Mouse (Mus musculus) forebrain, embryonic 14.5 days (tissue): ENCODE measurements at regions not wholly inside any gene's neighbourhood (a gene's known extent, or its start where the extent isn't known, plus 50 kb on each side); places are given as distances from the start of the nearest gene placed in this dataset.

Source experiments
- ATAC-seq: fragments of 200-750 bp; cut with Nextera tagmentation; 2 replicates; pipeline ENCODE4 v1.8.0; 2017; ENCODE audit warnings: mild to moderate bottlenecking, moderate library complexity
- DNase-seq: peaks from one replicate; pipeline ENCODE4 v3.0.0-alpha.2; 2015; ENCODE audit warnings: low spot score
- H3K27ac ChIP-seq: fragments of 300-500 bp; sonication (generic); 2 replicates; pipeline ENCODE4 v1.5.1; 2014; ENCODE audit warnings: low read depth, mild to moderate bottlenecking, control low read depth, low read length, moderate library complexity
- H3K27me3 ChIP-seq: fragments of 300-500 bp; sonication (generic); replicated peaks from 2 replicates; pipeline ENCODE4 v1.6.1; 2014; ENCODE audit warnings: low read length, control low read depth, mixed read lengths; ENCODE audit not compliant: control insufficient read depth, insufficient read depth
- H3K36me3 ChIP-seq: fragments of 300-500 bp; sonication (generic); 2 replicates; pipeline ENCODE4 v1.6.1; 2014; ENCODE audit warnings: low read length, control low read depth; ENCODE audit not compliant: control insufficient read depth, insufficient read depth
- H3K4me1 ChIP-seq: fragments of 300-500 bp; sonication (generic); 2 replicates; pipeline ENCODE4 v1.6.1; 2014; ENCODE audit warnings: antibody characterized with exemption, low read length, control low read depth; ENCODE audit not compliant: control insufficient read depth, insufficient read depth
- H3K4me2 ChIP-seq: fragments of 300-500 bp; sonication (generic); 2 replicates; pipeline ENCODE4 v1.6.1; 2014; ENCODE audit warnings: mild to moderate bottlenecking, control low read depth, low read length
- H3K4me3 ChIP-seq: fragments of 300-500 bp; sonication (generic); 2 replicates; pipeline ENCODE4 v1.5.1; 2014; ENCODE audit warnings: low read depth, low read length, control low read depth
- H3K9ac ChIP-seq: fragments of 300-500 bp; sonication (generic); 2 replicates; pipeline ENCODE4 v1.6.1; 2014; ENCODE audit warnings: mild to moderate bottlenecking, low read length, control low read depth, moderate library complexity
- H3K9me3 ChIP-seq: fragments of 300-500 bp; sonication (generic); replicated peaks from 2 replicates; pipeline ENCODE4 v1.6.1; 2016; ENCODE audit warnings: low read length, control low read depth, mixed read lengths; ENCODE audit not compliant: control insufficient read depth
- WGBS: fragments of 180-500 bp; shearing (Covaris S2); extraction: QIAGEN DNeasy Blood & Tissue Kit; methylation state at CpG from one replicate; pipeline ENCODE4 v1.1.7; 2014; 5-methylcytosine and 5-hydroxymethylcytosine counted together

DNA sequence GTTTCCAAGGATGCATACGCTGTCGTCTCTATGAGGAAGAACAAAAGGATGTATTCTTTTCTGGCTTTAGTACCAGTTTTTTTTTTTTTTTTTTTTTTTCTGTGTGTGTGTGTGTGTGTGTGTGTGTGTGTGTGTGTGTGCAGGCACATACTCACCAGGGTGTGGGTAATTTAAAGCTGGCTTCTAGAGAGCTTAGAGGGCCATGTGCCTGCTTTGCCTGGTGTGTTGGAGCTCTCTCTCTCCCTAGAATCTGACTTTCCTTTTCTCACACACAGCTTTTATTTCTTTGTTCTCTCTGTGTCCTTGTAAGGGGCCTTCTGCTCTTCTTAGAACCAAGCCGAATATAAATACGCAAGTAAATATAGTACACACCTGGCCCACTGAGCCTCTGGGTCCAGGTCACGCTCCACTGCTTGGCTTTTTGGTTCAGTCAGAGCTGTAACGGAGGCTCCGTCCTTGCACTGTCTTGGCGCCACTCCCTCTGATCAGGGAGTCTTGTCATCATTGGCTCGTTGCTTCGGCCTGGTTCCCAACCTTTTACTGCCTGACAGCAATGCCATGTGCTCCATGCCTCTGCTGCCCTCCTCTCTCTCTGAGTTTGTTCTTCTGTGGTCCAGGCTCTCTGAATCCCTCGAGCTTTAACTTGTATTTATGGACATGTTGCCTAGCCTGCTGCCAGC, 283.7 kb upstream of the Cnr1 start:
- Histone ChIP-seq H3K4me1 (no peaks in the 10 kb centered on the region), H3K9ac (no peak overlapping the region), H3K4me3 (no peak overlapping the region), H3K4me2 (no peak overlapping the region), H3K27ac (no peak overlapping the region), H3K27me3 (no peaks in the 10 kb centered on the region), H3K9me3 (no peaks in the 10 kb centered on the region), H3K36me3 (no peaks in the 10 kb centered on the region)
- no peak for ATAC-seq
- DNase-seq = no peak
- 69% methylated on average over 11 of the region's 11 CpGs for WGBS

DNA sequence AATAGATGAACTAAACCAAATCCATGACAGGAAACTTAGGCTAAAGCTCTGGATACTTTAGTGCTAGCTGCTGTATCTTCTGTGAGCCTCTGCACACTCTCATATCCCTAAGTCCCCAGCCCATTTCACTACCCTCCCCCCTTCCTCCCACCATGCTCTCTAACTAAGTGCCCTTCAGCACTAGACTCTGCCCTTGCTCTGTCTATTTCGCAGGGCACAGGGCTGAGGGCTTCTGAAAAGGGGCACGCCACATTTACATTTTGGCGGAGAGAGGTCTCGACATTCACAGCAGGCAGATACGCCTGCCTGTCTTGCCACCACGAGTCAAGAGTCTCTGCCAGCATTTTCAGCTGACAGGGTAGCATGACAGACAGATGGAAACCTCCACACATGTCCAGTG, 282.5 kb upstream of the Cnr1 start:
- DNase-seq (no peak), ATAC-seq (no peak; the same call in 1 of the 2 replicates)
- Histone ChIP-seq H3K9me3 (no peaks in the 10 kb centered on the region), H3K9ac (no peak overlapping the region), H3K36me3 (no peaks in the 10 kb centered on the region), H3K4me3 (no peak overlapping the region), H3K4me2 (no peak overlapping the region), H3K27me3 (no peaks in the 10 kb centered on the region), H3K27ac (no peak overlapping the region), H3K4me1 (no peaks in the 10 kb centered on the region)
- WGBS = 53% methylated on average over 6 of the region's 6 CpGs

DNA sequence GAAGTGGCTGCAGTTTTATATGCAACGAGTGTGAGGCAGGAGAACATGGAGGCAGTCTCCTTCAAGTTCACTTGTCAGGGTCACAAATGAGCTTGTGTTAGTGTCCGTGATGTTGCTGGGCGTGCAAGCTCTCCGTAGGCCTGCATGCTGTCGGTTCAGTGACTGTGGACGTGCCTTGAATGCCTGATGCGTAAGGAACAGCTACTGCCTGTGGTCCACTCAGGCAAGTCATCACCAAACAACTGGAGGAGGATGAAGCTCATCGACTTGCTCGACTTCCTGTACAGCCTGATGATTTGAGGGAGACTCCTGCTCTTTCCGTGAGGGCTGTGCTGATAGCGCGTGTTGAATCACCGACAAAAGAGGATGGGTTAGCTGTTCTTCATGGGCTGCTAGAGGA, 281.9 kb upstream of the Cnr1 start:
- 95% methylated on average over 13 of the region's 13 CpGs for WGBS
- H3K9me3 ChIP-seq = no peaks in the 10 kb centered on the region
- ATAC-seq = no peak

DNA sequence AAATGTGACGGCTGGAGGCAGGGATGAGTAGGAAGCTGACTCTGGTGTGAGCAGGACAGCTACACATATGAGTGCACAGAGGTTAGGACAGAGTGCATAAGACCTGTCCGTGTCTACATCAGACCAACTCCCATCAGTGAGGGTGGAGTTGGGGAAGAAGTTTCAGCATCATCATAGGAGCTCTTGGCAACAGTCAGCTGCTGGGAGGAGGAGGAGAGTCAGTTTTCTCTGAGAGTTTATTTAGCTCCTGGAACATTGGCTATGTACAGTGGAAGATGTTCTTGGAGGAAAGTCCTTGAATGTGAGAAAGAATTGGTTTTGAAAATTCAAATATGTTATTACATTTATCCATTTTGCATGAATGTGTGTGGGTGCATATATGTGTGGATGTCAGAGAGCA, 279.2 kb upstream of the Cnr1 start:
- H3K27ac ChIP-seq = no peak overlapping the region
- no peak overlapping the region for H3K4me3 ChIP-seq
- no peaks in the 10 kb centered on the region for H3K9me3 ChIP-seq
- no peak overlapping the region for H3K4me2 ChIP-seq
- no peak for DNase-seq
- no peak for ATAC-seq
- WGBS = 82% methylated on average over 2 of the region's 2 CpGs
- no peaks in the 10 kb centered on the region for H3K36me3 ChIP-seq
- H3K9ac ChIP-seq = no peak overlapping the region
- no peaks in the 10 kb centered on the region for H3K27me3 ChIP-seq
- H3K4me1 ChIP-seq = no peaks in the 10 kb centered on the region

More for the DNA sequence above, 281.9 kb upstream of the Cnr1 start:
- no peak for DNase-seq
- no peaks in the 10 kb centered on the region for H3K27me3 ChIP-seq
- H3K4me3 ChIP-seq = no peak overlapping the region
- no peak overlapping the region for H3K9ac ChIP-seq
- H3K4me1 ChIP-seq = no peaks in the 10 kb centered on the region
- H3K36me3 ChIP-seq = no peaks in the 10 kb centered on the region
- no peak overlapping the region for H3K4me2 ChIP-seq
- no peak overlapping the region for H3K27ac ChIP-seq

DNA sequence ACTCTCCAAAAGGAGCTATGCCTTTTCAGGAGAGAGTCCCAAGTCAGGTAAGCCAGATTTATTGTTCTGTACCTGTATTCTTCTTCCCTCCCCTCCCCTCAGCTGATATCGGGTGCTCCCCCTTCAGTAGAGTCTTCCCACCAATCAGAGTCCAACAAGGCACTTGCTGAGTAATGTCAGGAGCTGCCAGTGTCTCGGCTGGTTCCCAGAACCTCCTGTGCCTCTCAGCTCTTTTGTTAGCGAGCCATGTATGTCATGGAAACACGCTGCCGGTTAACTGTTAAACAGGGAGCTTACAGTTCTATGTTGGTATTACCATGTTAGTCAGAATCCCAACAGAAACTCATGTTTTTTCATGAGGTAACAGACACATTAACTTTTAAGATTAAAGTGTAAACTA, 273.1 kb upstream of the Cnr1 start:
- 70% methylated on average over 5 of the region's 5 CpGs for WGBS
- no peak overlapping the region for H3K9ac ChIP-seq
- H3K4me1 ChIP-seq = no peaks in the 10 kb centered on the region
- H3K27ac ChIP-seq = no peak overlapping the region
- H3K4me3 ChIP-seq = no peak overlapping the region
- no peak overlapping the region for H3K4me2 ChIP-seq
- DNase-seq (no peak), ATAC-seq (no peak)
- H3K9me3 ChIP-seq = no peaks in the 10 kb centered on the region
- no peaks in the 10 kb centered on the region for H3K27me3 ChIP-seq
- H3K36me3 ChIP-seq = no peaks in the 10 kb centered on the region

DNA sequence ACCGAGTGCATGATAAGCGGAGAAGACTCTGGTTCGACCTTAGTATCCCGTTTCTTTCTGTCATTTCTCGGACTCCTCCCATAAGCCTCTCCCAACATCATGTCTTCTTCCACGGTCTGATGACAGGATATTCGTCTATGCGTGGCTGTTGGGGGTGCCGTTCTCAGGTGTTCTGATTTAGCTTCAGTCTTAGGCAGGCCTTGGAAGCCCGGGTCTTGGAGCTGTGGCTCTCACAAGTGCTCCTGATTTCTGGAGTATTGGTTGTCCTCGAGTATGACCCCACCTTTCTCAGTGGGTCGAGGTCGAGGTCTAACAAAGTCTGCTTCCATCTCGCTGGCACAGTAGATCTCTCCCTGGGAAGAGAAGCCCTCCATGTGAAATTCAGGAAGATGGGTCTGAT, 264.6 kb upstream of the Cnr1 start:
- Histone ChIP-seq H3K36me3 (no peaks in the 10 kb centered on the region), H3K4me1 (peaks cover 10% of the 10 kb centered on the region), H3K9me3 (no peaks in the 10 kb centered on the region), H3K4me2 (no peak overlapping the region), H3K27me3 (no peaks in the 10 kb centered on the region), H3K27ac (no peak overlapping the region), H3K4me3 (no peak overlapping the region), H3K9ac (no peak overlapping the region)
- ATAC-seq (no peak), DNase-seq (no peak)
- whole genome bisulfite sequencing = 93% methylated on average over 14 of the region's 14 CpGs

DNA sequence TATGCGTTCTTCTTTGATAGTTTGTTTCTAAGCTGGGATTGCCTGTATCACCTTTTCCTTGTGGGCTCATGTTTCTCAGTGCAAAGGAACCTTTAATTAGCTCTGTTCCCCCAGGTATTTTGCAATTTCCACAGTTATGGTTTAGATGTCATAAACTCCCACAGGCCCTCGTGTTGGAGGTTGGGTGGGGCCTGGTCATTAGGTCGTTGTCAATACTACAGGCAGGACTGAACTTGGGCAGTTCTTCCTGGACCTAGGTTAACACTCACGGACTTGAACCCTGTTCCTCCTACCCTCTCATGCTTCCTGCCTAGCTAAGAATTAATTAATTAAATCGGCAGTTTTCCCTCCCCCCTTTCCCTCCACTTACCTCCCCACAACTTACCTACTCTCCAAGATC, 263.8 kb upstream of the Cnr1 start:
- Histone ChIP-seq H3K9me3 (no peaks in the 10 kb centered on the region), H3K36me3 (no peaks in the 10 kb centered on the region)
- WGBS = 87% methylated on average over 5 of the region's 5 CpGs

DNA sequence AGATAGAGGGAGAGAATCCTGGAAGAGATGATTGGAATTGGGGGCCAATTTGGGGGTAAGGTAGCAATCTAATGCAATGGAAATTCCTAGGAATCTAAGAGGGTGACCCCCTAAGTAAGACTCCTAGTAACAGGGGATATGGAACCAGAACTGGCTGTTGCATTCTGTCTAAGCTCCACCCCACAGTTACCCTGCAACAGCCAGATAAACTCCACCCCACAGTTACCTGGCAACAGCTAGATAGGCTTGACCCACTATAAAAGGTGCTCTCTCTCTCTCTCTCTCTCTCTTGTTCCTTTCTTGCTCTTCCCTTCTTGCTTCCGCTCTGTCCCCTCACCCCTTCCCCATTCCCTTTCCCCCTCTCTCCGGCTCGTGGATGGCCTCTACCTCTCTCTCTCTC, 262.5 kb upstream of the Cnr1 start:
- ATAC-seq (no peak), DNase-seq (no peak)
- Histone ChIP-seq H3K36me3 (no peaks in the 10 kb centered on the region), H3K9ac (no peak overlapping the region), H3K27me3 (no peaks in the 10 kb centered on the region), H3K4me2 (no peak overlapping the region), H3K4me1 (peaks cover 10% of the 10 kb centered on the region), H3K4me3 (no peak overlapping the region), H3K9me3 (no peaks in the 10 kb centered on the region), H3K27ac (no peak overlapping the region)
- WGBS = 76% methylated on average over 3 of the region's 3 CpGs

More for the DNA sequence above, 263.8 kb upstream of the Cnr1 start:
- no peak for DNase-seq
- no peak overlapping the region for H3K27ac ChIP-seq
- H3K4me3 ChIP-seq = no peak overlapping the region
- no peak for ATAC-seq
- H3K27me3 ChIP-seq = no peaks in the 10 kb centered on the region
- no peak overlapping the region for H3K9ac ChIP-seq
- H3K4me2 ChIP-seq = no peak overlapping the region
- H3K4me1 ChIP-seq = peaks cover 10% of the 10 kb centered on the region

DNA sequence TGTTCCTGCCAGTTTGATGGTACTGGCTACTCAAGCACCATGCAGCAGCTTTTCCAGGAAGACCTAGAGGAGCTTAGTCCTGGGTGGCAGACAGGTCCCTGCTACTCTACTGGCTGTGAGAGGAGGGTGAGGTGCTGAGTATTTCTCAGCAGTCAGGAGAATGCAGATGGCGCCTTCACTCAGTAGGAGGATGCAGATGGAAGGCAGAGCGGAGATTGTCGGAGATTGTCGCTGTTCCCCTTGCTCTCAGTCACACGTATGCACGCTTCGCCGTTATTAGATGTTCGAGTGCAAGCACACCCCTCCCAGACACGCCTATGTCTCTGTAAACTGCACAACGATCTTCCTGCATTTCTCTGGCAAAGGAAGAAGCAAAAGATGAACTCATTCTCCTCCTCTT, 261.4 kb upstream of the Cnr1 start:
- Histone ChIP-seq H3K4me3 (no peak overlapping the region), H3K4me2 (no peak overlapping the region), H3K27ac (peak overlapping the region; percentile 70; the same call in 1 of the 2 replicates), H3K4me1 (peaks cover 10% of the 10 kb centered on the region), H3K36me3 (no peaks in the 10 kb centered on the region), H3K9ac (no peak overlapping the region), H3K9me3 (no peaks in the 10 kb centered on the region), H3K27me3 (no peaks in the 10 kb centered on the region)
- peak; percentile 51 for DNase-seq
- WGBS = 62% methylated on average over 11 of the region's 11 CpGs
- ATAC-seq = no peak
